Mouse (Mus musculus) left cerebral cortex, postnatal 10 days (tissue): ENCODE measurements around the gene Nfib. TPM values are rescaled to one million over a fixed set of nuclear protein-coding genes. Genes with fewer than 3 reads are reported as not detected.
A peak's percentile ranks its signal among the peaks of the same experiment; 100 is the strongest.

ENCODE experiments used
- DNase-seq, 2 experiments: peaks; one replicate each; pipeline ENCODE4 v3.0.0; 2021 to 2022; ENCODE audit warnings: low spot score in 2 of 2, mixed read lengths in 1 of 2; ENCODE audit errors: extremely low spot score in 1 of 2
- intact Hi-C: fragments of 180-260 bp; cut with DNase I; formaldehyde crosslinking; loops from one replicate; pipeline ENCODE4 v1.15.1; 2025
- total RNA-seq, 2 experiments: library from RNA; stranded (reverse); gene quantifications; 2 replicates each; pipeline ENCODE4 v1.2.3; 2021

The Nfib gene
- total RNA-seq, 2 experiments from 2014 or later, result 105 to 109 TPM

DNA sequence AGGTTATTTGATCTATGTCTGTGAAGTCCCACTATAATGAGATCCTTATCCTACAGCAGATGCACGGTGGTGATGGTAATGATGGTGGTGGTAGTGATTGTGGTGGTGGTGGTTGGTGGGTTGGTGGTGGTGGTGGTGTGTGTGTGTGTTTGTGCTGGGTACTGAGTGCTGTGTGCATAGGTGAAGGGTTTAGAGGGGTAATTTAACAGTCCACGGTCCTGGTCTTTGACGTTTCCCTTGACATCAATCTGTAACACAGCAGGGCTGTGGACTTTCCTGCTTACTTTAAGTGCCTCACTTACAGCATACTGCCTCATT, 13.6 kb downstream of the Nfib start:
- no peak for DNase-seq
- intact Hi-C loops, result no loop called here

DNA sequence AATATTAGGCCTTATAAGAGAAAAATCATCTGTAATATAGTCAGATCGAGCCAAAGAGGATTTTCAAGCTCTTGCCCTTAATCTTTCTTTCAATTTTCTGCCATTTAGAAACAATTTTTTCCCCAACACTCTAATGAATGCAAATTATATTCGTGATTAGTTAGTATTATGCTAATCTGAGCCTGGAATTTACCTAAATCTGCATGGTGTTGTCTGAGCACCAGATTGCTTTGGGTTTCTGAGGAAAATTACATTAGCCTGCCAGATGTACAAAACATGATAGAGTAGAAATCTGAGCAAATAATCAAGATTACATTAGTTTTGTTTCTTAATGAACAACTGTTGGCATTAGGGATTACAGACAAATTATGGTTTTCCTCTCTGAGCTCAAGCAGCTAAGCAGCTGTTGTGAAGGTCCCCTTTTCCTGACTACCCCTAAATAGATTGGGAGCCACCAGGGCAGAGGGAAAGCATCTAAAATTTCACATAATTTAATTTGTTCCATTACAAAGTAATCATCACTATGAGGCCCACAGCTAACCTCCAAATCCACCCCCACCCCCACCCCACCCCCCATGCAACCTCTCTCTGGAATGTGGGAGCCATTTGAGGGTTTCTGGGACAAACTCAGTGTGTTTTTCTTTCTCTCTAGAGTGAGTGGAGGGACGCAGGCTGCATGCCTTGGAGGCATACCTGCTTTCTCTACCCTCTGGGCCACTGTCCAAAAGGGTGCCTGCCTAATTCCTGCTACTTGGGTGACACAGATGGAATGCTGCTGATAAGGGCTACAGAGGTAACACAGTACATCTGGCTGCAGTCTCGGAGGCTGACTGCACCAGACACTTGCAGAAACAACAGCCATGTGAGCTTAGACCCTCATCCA, 14.2 kb downstream of the Nfib start:
- no peak for DNase-seq
- intact Hi-C loops, result no loop called here

DNA sequence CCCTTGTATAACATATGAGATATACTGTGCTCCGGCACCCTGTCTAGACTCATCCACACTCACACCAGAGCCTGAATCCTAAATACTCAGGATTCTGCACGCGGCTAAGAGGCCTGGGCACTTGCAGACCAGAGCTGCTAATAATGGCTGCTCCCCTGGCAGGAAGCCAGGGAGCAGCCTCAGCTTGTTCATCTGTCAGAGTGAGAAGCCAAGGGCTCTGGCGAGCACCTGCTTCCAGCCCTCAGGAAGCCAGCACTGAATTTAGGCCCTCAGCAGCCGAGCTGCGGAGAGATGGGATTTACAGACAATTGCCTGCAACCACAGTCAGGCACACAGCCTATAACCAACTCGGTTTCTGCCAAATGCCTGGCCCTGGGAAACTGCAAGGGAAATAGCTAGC, 15.3 kb downstream of the Nfib start:
- intact Hi-C loops, result no loop called here
- peak; percentile 46 to 63 for DNase-seq

DNA sequence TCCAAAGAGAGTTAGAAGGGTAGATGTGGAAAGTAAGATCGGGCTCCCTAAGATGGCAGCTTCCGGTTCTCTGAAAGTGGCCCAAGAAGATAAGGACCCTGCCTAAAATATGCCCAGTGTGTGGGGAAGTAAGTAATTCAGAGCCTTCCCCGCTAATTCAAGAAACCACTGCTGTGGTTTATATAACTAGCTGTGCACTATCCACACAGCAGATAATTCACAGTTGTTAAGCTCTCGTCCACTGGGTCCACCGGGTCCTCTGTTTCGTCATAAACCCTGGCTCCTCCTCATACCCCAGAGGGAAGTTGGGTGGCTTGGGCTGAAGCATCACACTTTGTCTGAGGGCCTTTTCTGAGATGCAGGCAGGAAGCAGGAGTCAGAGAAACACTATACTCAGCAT, 19.5 kb downstream of the Nfib start:
- DNase-seq, result no peak
- intact Hi-C loops, result no loop called here

DNA sequence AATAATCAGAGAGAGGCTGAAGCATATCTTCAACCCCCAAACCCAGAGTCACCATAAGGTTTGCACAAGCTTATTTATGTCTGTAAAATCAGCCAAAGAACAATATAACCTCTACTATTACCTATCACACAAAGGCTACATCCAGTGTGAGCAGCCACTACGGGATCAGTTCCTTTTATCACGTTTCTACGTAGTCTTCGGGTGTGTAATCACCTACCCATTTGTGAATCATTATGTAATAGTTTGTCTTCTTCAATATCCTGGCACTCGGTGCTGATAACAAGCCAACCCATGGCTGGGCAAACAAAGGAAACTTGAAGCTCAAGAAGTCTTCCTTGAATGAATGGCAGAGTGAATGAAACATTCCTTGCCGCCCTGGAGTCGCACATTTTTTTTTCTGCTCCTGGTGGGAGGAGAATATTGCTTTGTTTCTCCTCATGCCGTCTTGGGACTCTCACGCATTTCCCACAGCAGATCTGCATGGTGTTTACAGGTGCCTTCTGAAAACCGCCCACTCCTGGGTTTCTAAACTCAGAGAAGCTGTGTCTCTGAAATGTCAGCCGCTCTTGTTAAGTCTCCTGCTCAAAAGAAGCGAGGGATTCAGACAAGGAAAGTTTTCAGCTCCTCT, 21.3 kb downstream of the Nfib start:
- intact Hi-C loops, result no loop called here
- peak in 1 of 2 experiments; percentile 37 for DNase-seq

DNA sequence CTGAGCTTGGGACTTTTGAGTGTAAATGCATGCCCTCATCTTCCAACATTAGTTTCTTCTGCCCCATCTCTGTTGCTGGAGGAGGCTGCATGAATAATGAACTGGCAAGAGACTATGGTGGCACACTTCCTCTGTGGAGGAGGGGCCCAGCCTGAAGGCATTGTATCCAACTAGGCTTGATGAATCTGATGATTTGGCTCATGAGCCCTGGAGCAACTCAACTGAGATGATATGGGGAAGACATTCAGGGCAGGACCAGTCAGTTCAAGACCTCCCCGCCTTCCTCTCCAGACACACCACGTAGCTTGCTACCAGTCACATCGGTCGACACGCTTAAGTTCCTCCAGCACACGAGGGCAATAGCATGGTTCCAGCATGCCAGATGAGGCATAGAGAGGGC, 22.0 kb downstream of the Nfib start:
- DNase-seq, result no peak
- intact Hi-C loops, result no loop called here

DNA sequence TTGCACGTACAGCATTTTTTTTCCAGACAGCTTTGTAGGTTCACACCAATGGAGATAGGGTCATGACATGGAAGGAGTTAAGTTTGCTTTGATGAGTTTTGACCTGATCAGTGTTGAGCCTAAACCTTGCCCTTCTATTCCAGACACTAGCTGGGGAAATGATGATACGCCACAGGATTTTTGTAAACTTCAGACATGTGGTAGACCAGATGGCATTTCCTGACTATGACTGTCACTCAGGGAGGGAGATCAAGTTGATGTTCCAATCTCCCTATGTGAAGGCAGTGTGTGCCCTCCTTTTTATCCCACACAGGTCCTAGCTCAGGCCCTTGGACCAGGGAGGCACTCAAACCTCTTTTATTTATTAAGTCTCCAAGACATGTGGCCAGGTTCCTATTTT, 29.4 kb downstream of the Nfib start:
- no peak for DNase-seq

DNA sequence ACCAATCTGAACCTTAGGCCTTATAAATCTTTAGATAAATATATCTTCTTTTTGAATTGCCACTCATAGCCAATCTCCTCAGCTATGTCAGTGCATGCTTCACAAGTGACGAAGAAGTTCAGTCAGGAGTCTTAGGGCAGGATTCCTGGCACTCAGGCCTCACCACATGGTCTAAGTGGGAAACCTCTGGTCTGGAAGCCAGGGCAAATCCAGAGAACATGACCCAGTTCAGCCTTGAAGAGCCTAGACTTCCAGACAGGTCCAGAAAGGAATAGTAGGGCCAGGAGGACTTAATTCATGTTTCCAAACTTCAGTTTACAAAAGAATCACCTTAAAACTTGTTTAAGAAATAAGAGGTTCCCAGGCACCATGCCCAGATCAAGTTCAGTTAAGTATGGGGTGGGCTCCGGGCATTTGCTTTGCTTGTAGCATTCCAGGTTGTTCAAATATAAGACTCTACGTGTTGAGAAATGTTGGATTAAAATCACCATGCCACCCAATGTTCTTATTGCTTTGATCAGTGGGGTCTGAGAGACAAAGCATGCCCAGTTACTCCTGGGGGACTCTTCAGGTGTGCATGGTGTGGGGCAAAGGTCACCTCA, 38.2 kb downstream of the Nfib start:
- intact Hi-C loops, result no loop called here
- no peak for DNase-seq

More for the DNA sequence above, 29.4 kb downstream of the Nfib start:
- intact Hi-C loops, result no loop called here

DNA sequence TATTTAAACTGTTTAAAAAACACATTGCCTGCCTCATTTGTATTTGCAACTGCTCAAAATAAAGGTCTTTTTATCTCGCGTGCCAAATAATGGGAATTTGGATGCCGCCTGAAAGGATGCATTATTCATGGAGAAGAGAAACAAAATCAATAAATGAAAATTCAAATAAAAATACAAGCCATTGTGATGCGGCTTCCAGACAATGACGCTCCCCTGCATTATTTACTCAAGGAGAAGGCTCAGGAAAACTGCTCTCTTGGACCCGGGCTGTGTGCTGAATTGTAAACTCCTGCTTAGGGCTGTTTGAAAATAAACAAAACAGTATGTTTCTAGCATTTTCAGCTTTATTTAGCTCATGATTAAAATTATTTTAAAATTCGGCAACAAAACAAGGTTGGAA, 41.1 kb downstream of the Nfib start:
- intact Hi-C loops, result no loop called here

DNA sequence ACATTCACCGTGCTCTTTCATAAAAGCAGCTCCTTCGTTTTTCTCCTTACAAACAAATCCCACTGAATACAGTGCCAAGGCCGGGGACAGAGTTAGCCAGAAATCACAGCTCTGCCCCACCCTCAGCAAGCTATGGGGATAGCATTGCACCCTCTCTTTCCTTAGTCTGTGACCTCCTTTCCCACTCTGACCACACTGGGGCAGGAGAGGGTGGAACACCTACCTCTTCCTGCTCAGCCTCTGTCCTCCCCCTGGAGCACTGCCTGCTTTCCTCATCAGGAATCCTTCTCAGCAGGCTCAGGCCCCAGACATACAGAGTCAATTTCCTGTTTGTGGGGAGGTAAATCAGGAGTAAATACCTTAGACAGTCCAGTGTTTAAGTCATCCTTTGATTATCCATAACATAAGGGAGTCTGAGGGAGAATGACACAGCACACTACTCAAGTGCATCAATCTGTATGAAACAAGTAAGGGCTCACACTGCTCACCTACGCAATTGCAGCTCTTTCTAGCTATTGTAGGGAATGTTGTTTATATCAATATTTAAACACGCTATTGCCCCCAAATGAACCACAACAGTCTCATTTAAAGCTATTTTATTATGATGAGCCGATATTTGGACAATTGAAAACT, 41.7 kb downstream of the Nfib start:
- intact Hi-C loops, result no loop called here
- DNase-seq, result no peak

More for the DNA sequence above, 41.1 kb downstream of the Nfib start:
- no peak for DNase-seq

DNA sequence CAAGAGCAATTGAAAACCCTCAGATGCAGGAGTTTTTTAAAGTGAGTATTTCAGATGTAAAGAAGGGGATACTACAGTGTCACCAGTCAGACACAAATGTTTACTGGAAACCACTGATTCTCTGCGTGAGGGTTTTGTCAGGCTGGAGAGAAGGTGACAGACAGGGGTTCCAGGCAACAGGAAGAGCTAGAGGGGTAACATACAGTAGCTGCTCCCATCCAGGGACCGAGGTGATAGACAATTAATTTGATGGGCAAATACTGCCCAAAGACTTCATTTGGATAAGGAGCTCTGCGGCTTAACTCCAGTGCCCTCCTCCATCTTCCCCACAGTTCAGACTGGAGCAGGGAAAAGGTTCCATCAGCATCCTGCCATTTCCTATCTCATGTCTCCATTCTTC, 42.9 kb downstream of the Nfib start:
- intact Hi-C loops, result no loop called here
- no peak for DNase-seq

DNA sequence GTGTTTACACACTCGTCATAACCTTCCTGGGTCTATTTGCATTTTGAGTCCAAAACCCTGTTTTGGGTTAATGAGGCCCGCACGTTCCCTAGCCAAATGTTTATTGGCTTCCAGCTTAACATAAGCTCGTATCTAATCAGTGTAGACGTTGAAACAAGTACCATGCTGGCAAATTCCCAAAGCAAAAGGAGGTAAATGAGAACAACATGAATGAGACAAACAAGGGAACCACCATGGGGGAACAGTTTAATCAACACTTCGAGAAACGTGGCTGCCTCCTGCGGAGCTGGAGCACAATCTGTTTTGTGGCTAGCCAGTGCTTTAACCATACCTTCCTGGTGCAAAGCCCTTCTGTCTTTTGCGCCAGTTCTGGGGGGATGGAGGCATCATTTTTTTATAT, 43.3 kb downstream of the Nfib start:
- DNase-seq, result no peak
- intact Hi-C loops, result no loop called here

DNA sequence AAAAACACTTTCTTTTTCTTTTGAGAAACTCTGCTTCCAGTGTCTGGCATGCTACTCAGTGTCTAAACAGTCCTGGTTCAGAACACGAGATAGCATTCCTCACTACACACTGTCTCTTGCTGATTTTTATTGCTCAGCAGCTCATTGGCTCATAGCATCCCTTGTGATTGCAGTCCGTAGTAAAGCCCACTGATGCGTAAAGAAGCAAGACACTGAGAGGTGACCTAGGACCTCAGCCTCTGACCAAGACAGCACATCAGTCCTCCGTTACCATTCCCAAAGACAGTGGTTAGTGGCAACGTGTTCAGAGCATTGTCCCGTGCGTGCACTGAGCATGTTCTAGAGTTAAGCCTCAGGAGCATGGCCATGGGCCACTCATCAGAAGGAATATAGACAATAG, 44.3 kb downstream of the Nfib start:
- DNase-seq, result no peak
- intact Hi-C loops, result no loop called here

DNA sequence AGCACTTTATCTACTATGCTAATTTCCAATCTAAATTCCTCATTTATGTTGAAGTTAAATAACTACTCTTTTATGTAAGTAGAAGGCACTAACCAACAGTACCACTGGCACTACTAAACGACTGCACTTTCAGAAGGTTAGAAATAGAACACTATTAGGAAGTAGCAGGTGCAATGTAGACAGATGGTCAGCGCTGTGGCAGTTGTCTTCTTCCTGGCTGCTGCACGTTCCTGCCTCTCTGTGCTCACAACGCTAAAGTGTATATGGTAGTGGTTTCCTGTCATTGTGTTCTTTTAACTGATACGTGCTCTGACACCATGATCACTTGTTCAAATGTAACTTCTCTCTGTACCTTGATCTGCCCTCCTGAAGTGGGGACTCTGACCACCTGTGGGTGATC, 59.9 kb downstream of the Nfib start:
- intact Hi-C loops, result no loop called here
- DNase-seq, result no peak

DNA sequence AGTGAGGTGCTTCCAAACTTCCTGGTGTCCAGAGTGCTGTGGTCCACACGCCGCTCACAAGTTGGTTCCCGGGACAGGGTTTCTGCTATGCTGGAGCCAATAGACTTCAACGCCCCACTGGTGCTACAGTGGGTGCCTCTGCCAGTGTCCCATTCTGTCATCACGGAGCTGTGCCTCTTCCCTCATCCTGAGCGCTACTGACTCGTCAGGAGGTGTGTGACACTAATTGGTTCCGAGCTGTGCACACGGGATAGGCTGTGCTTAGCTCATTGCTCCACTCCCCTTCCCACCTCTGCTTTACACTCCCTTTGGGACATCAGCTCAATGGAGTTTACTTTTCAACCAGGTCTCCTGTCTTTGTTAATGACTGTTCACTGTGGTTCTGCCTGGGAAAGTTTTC, 60.8 kb downstream of the Nfib start:
- no peak for DNase-seq
- intact Hi-C loops, result loop anchor here (5.0 kb wide), 1 partner anchor 288 kb away; no protein-coding TSS in a partner anchor

DNA sequence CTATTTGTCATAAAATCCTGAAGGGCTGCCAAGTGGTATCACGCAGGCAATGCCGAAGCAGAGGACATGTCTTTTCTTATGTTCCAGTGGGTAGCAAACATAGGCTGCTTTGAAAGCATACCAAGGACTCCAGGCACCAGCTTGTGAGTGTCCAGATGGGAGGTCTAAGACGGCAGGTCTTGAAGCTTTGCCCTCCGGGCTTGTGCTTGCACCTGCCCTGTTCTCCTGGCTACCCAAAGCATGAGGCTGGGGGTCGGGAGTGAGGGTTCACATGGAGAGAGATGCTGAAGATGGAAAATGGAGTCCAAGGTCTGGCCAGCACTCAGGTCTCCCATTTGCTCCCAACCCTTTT, 61.8 kb downstream of the Nfib start:
- DNase-seq, result no peak

DNA sequence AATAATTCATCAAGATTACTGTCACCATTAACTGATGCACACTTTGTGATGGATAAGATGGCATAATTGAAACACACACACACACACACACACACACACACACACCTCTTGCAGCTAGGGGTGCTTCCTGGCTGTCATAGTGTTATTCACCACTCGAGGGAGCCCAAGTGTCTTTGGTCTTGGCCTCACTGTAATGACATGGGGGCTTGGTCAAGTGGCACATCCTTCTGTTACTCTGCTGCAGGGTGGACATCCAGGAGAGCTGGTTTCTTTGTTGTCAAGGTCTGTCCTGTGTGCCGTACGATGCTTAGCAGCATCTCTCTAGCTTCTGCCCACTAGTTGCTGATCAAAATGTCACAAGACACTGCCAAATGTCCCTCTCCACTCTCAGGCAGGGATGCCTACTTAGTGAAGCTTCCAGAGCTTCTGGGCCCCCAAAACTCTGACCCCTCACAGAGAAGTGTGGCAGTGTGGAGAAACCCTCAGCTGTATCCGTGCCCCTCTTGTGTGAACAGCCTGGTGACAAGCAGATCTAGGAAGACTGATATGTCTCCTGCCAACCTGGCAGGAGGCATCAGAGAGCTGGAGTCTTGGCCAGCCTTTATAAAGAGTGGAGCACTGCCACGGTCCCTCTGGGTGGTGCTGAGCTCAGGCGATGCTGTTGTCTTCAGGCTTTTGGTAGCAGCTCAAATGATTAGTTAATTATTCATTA, 62.4 kb downstream of the Nfib start:
- intact Hi-C loops, result loop anchor here (5.0 kb wide), 1 partner anchor 289 kb away; no protein-coding TSS in a partner anchor
- DNase-seq, result peak in 1 of 2 experiments; percentile 56

More for the DNA sequence above, 61.8 kb downstream of the Nfib start:
- intact Hi-C loops, result loop anchor here (5.0 kb wide), 1 partner anchor 289 kb away; no protein-coding TSS in a partner anchor

DNA sequence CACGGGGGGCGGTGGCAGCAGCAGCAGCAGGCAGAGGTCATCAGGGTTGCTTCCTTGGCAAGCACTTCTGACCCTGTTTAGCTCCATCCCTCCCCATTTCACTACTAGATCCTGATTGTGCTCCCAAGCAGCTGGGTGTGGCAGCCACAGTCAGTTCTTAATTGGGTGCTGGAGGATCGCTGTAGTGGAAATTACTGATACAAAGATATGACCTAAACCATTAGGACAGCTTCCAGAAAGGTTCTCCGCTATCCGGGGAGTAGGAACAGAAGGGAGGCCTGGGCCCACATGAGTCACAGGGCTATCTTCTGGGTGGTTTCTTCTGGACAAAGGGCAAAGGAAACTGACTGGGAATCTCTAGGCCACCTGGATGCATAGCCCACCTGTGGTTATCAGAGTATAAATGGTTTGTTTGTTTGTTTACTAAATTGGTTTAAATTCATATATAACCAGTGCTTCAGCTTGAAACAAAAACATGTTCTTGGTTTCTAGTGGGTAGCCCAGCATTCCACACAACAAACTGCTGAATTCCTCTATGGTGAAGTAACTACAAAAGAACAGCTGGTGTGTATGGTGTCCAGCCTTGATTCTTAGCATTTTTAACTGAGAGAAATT, 64.4 kb downstream of the Nfib start:
- intact Hi-C loops, result loop anchor here (5.0 kb wide), 1 partner anchor 291 kb away; no protein-coding TSS in a partner anchor
- DNase-seq, result no peak
